Comparison of ENCODE assay signal across 12 mouse cellular contexts in the genomic region with DNA sequence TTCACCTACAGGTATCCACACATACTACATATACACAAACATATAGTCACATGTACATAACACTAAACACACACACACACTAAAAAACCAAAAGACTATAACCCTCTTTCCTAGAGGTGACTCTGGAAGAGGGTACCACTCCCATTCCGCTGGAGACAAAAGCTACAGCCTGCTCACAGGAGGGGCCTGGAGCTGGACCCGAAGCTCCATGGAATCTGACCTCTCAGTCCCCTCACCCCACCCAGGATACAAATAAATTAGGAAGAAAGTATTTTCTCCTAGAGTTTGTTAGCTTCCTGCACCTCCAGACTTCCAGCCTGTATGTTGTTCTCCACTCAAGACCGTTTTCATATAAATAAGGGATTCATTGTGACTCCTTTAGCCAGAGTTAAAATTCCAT.
DNase-seq lines count a peak whose midpoint lies in the region; ATAC-seq and TF ChIP-seq lines count a peak whose summit lies in the region.
"Had no signal": no experiment of that assay in that cellular context is flagged by ENCODE, and none has a peak within 500 bp of the region (broad histone marks: within the 10 kb centered on the region; RNA-seq: fewer than 3 reads in every experiment).

No protein-coding gene starts in this region.

- no peaks in the 10 kb centered on the region for H3K36me3 ChIP-seq in lung, embryonic 14.5 days (ENCODE audit: insufficient read depth)
- H3K36me3 ChIP-seq: heart, embryonic 13.5 days; neural tube, embryonic 15.5 days had no signal

- no peak for ATAC-seq in lung, embryonic 14.5 days (ENCODE audit: insufficient read depth)
- ATAC-seq: hindbrain, embryonic 16.5 days had no signal

- H3K27ac ChIP-seq in lung, embryonic 14.5 days (ENCODE audit: low read depth) = peak overlapping the region; percentile 54; the same call in 1 of the 2 replicates
- H3K27ac ChIP-seq: heart, embryonic 13.5 days; neural tube, embryonic 15.5 days had no signal

- no peaks in the 10 kb centered on the region for H3K27me3 ChIP-seq in lung, embryonic 14.5 days (ENCODE audit: insufficient read depth, low read length)
- H3K27me3 ChIP-seq: heart, embryonic 13.5 days; neural tube, embryonic 15.5 days had no signal

- H3K4me2 ChIP-seq in lung, embryonic 14.5 days = no peak overlapping the region
- H3K4me2 ChIP-seq: heart, embryonic 13.5 days; neural tube, embryonic 15.5 days had no signal

- TF ChIP-seq POLR2A in lung, adult 2 months (IDR thresholded peaks at IDR 0.05; ENCODE audit: borderline replicate concordance, extremely low read depth, low read depth, low read length) = no peak

- no peak overlapping the region for H3K9ac ChIP-seq in lung, embryonic 14.5 days
- H3K9ac ChIP-seq: heart, embryonic 13.5 days; neural tube, embryonic 15.5 days had no signal

- H3K4me3 ChIP-seq in lung, embryonic 14.5 days (ENCODE audit: low read depth, low read length) = no peak overlapping the region
- no peak overlapping the region for H3K4me3 ChIP-seq in lung, adult 2 months (replicated peaks; ENCODE audit: extremely low read depth, low read depth, low read length)
- H3K4me3 ChIP-seq: heart, embryonic 13.5 days; neural tube, embryonic 15.5 days had no signal

- TF ChIP-seq CTCF in lung, embryonic 14.5 days (IDR thresholded peaks at IDR 0.05; ENCODE audit: low read depth) = no peak
- TF ChIP-seq CTCF in lung, adult 2 months (IDR thresholded peaks at IDR 0.05; ENCODE audit: insufficient read depth, low read length) = no peak

- H3K4me1 ChIP-seq in lung, embryonic 14.5 days (ENCODE audit: insufficient read depth) = no peaks in the 10 kb centered on the region
- H3K4me1 ChIP-seq in lung, adult 2 months (ENCODE audit: control insufficient read depth, insufficient read depth, low read length) = peaks cover 13% of the 10 kb centered on the region; the same call in 1 of the 2 replicates

- H3K9me3 ChIP-seq in lung, embryonic 14.5 days (ENCODE audit: low read depth, low read length) = no peaks in the 10 kb centered on the region
- H3K9me3 ChIP-seq: heart, embryonic 13.5 days; neural tube, embryonic 15.5 days had no signal

- DNase-seq in heart, adult 11 months = peak; percentile 96
- no peak for DNase-seq in heart, postnatal 4 days
- DNase-seq in lung, embryonic 14.5 days = no peak
- DNase-seq in lung, adult 2 months = no peak
- DNase-seq in kidney, postnatal 25 days = peak; percentile 42 to 74
- DNase-seq in urinary bladder, postnatal 14 days (ENCODE audit: low spot score) = no peak
- no peak for DNase-seq in ovary, postnatal 36 days (ENCODE audit: low spot score)
- DNase-seq: cerebellum, adult 2 months; layer of hippocampus, adult 9-11 months had no signal

- WGBS in lung, embryonic 14.5 days = 42% methylated on average over 3 of the region's 3 CpGs
- WGBS in lung, adult 2 months = 30% methylated on average over 3 of the region's 3 CpGs

Comparison
In these comparisons a context has a peak if more than half of its experiments do, and no peak if none do; other contexts are left out.
1. DNase-seq: peak in heart, adult 11 months (single experiment) and kidney, postnatal 25 days (2 of 2); none in heart, postnatal 4 days (single experiment), lung, embryonic 14.5 days (single experiment), lung, adult 2 months (single experiment), urinary bladder, postnatal 14 days (single experiment) and ovary, postnatal 36 days (single experiment).